Mouse (Mus musculus) left cerebral cortex, postnatal 10 days (tissue): ENCODE data around the gene Lgr4. TPM values are rescaled to one million over a fixed set of nuclear protein-coding genes. Genes with fewer than 3 reads are reported as not detected.

Experiments used
- DNase-seq, 2 experiments: peaks; one replicate each; pipeline ENCODE4 v3.0.0; 2021 to 2022; ENCODE audit warnings: low spot score in 2 of 2, mixed read lengths in 1 of 2; ENCODE audit errors: extremely low spot score in 1 of 2
- intact Hi-C: fragments of 180-260 bp; cut with DNase I; formaldehyde crosslinking; loops from one replicate; pipeline ENCODE4 v1.15.1; 2025
- total RNA-seq, 2 experiments: library from RNA; stranded (reverse); gene quantifications; 2 replicates each; pipeline ENCODE4 v1.2.3; 2021

Lgr4 gene
- total RNA-seq, 2 experiments from 2014 or later: 19.6 to 21.2 TPM

DNA sequence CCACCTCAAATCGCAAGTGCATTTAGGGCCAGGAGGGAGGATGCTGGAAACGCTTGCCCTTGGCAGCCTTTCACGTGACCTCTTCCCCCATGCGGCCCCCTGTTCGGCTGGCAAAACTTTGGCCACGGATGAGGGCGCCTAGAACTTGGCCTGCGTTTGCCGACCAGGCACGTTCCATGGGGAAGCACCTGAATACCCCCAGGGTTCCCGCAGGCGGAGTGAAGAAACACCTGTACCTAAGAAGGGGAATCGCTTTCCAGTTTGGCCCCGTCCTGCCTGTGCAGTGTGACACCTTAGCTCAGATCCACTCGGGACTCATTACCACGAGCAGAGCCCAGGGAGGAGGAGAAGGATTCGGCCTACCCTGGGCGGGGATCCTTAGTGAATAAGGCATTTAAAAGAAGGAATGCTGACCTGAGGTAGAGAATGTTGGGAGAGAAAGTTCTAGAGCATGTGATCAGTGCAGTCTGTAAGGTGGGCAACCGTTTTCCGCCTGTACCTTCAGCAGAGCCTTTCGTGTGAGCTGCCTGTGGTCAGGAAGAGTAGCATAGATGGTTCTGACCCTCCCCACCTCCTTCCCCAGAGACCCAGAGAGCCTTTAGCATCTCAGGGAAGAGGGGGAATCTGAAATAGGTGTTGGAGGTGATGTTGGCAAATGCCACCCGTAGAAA is 1.3 kb downstream of the Lgr4 start:
- intact Hi-C loops: loop anchor here (10.0 kb wide), 1 partner anchor 96 kb away; the partner anchor contains the start of gene Ccdc34
- no peak for DNase-seq

DNA sequence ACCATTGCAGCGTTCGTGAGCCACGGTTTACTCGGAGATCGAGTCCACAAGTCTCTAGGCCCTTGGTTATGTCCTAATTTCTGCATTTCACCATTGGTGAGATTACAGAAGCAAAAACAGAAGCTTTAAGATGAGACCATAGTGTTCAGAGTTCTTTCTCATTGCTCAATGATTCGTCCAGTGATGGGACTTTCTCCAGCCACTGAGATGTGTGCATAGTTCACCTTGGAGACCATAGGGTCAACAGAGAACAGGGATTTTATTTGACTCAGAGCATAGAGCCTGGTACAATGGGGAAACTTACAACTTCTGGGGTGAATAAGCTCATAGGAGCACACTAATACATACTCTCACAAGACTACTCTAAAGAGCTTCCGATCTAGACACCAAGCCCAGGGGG is 3.0 kb downstream of the Lgr4 start:
- no peak for DNase-seq
- intact Hi-C loops: no loop called here

DNA sequence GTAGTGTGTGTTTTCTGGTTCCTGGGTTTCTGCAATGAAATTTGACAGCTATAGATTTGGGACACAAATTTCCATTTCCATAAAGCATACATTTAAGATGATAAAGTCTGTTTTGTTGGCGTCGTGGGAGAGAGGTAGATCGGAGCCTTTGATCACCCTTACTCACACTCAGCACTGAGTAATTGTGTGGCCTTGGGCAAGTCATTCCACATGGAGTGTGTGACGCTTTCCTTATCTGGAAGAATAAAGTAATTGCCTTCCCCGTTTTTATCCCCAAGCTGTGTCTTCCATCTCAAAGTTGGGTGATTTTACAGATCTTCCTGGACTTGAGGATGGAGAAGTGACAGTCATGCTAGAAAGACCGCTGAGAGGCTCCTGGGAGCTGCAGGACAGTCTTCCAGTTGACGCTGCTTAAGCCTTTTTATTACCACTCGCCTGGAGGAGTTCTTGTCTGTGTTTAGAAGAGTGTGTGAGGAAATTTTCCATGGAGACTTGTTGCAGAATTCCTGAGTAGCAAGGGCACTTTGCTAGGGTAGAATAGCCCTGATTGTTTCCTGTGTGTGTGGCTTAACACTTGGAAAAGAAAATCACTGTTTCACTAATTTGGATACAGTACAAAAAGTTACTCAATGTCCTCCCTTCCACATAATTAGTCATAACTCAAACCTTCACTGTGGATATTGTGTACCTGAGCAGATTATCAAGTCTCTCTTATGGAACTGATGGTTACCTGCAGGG is 4.0 kb downstream of the Lgr4 start:
- no peak for DNase-seq
- intact Hi-C loops: no loop called here

DNA sequence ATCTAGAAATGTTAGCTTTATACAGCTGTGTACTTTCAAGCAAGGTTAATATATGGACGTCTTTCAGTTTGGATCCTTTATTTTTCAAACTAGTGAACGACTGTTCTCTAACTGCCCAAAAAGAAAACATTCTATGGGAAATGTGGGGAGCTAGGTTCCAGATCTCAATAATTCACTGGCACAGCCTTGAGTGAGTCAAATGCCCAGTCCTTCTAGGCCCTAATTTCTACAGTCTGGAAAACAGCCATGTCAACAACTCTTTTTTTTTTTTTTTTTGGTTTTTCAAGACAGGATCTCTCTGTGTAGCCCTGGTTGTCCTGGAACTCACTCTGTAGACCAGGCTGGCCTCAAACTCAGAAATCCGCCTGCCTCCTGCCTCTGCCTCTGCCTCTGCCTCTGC is 4.9 kb downstream of the Lgr4 start:
- DNase-seq: no peak
- intact Hi-C loops: no loop called here

DNA sequence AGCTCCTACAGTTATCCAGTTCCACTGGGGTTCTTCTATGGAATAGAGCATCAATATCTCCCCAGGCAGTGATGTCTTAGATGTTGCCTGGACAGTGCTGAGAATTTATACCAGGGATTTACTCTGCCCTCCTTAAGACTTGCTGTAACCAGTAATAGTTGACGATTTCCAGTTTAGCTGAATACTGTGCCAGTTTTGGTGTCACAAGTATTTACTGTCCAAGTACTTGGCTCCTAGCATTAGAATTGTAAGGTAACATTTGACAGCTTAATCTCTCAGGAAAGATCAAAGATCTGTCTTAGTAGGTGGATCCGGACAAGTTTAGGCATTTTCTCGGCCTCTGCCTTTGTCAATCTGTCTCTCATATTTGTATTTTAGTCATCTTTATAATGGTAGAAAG is 5.6 kb downstream of the Lgr4 start:
- intact Hi-C loops: no loop called here
- DNase-seq: no peak

DNA sequence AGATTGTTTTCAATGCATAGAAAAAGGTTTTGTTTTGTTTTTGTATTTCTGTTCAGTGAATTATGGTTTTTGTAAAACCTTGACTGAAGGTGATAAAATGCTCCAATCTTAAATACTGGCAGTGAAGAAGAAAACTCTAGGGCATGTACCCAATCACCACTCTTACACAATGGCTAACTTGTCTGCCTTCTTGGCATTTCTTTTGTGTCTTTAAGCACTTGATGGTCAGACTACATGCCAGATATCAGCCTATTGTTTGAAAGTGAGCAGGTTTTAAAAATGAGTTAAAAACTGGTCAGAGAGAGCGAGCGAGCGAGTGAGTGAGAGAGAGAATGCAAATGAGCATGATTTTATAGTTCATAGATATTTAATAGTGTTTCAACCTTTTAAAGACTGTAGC is 6.5 kb downstream of the Lgr4 start:
- intact Hi-C loops: no loop called here

DNA sequence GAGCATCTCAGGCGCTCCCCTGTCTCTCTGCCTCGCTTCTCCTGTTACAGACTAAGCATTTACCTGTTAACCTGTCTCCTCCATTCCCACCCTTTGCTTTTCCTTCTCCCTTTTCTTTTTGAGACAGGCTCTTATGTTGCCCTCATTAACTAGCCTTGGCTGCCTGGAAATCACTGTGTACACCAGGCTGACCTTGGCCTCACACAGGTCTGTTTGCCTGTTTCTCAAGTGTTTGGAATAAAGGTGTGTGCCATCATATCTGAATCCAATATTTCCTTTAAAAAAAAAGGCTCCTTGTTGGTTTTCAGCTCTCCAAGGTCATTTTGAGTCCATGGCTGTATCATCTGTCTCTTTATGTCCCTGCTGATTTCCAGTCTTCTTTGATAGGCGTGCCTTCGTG is 9.5 kb downstream of the Lgr4 start:
- DNase-seq: no peak
- intact Hi-C loops: no loop called here

More for the DNA sequence above, 6.5 kb downstream of the Lgr4 start:
- no peak for DNase-seq

DNA sequence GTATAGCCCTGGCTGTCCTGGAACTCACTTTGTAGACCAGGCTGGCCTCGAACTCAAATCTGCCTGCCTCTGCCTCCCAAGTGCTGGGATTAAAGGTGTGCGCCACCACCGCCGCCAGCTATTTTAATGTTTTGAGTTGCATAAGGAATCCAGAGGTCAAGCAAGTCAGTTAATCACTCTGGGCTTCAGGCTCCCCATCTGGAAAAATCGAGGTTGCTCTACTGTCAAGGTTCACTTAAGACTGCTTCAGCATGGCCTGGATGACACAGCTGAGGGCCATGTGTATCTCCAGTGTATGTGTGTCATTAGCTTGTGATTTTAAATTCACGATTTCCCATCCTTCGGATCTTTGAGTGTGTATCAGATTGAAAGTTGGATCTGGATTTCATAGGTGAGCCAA is 10.0 kb downstream of the Lgr4 start:
- no peak for DNase-seq
- intact Hi-C loops: no loop called here

DNA sequence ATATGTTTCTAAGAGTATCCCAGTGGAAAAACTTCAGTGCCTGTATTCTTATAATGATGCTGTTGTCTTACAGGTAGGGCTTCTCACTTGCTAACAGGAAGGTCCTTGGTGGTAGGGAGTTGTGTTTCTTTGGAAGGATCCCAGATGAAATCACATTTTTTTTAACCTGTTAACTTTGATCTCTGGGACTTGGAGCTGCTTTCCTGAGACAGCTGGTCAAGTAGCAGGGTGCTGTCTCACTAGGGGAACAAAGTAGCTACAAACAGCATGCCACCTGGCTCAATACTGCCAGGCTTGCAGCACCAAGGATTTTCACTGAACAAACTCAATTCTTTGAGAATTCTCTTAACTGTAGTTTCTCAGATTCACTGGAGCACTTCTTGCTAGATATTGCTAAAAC is 10.4 kb downstream of the Lgr4 start:
- intact Hi-C loops: no loop called here
- no peak for DNase-seq

DNA sequence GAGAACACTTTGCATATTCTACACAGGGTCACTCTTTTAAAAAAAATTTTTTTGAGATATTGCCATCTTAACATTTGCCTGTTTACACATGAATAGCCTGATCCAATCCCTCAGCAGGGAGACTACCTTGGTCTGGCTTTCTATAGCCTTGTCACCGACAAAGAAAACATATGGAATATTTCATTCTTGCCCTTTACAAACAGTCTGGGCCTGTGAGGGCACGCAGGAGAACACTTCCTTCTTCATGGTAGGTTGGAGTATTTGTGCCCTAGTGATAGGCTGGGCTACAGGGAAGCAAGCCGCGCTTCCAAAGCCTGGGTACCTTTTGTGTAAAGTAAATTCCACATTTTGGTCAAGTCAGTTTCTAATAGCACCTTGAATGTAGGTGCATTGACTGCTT is 11.3 kb downstream of the Lgr4 start:
- intact Hi-C loops: no loop called here
- no peak for DNase-seq

DNA sequence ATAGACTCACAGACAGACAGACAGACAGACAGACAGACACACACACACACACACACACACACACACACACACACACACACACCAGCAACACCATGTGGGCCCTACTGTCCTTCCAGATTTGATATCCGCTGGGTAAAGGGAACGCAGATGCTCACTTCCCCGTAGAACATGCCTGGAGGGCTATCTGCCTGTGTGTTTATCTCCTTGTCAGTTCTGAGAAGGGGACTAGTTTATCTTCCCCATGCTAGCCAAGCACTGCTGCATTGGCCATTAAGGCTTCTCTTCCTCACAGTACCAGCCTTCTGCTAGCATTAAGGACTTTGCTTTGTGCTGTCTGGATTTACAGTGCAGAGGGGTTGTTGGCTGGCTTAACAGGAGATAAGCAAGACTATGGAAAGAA is 11.8 kb downstream of the Lgr4 start:
- intact Hi-C loops: no loop called here
- DNase-seq: no peak

DNA sequence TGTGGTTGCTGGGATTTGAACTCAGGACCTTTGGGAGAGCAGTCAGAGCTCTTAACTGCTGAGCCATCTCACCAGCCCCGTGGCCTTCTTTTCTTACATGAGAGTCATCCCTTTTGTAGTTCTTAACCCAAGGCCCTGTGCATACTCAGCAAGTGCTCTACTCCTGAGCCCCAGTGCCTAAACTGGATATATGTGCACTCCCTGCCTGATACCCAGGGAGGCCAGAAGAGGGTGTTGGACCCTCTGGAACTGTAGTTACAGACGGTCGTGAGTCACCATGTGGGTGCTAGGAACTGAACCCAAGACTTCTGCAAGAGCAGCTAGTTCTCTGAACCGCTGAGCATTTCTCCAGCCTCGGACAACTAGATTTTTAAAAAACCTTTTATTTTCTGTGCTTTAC is 12.9 kb downstream of the Lgr4 start:
- intact Hi-C loops: no loop called here

DNA sequence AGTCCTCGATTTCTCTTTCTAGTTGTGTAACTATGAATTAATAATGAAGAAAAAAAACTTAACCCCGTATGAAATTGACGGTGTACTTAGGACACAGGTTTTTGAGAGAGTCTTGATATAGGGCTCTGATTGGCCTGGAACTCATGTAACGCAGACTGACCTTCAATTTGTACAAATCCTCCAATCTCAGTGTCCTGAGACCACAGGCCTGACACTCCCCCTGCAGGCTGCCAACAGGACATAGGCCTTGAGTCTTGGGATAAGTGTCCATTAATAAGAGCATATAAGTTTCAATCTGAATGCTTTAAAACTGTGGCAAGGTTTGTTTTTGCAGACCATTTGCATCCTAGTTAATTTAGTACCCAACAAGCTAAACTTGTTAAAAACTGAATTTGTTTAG is 13.3 kb downstream of the Lgr4 start:
- intact Hi-C loops: no loop called here
- DNase-seq: no peak

More for the DNA sequence above, 12.9 kb downstream of the Lgr4 start:
- no peak for DNase-seq

DNA sequence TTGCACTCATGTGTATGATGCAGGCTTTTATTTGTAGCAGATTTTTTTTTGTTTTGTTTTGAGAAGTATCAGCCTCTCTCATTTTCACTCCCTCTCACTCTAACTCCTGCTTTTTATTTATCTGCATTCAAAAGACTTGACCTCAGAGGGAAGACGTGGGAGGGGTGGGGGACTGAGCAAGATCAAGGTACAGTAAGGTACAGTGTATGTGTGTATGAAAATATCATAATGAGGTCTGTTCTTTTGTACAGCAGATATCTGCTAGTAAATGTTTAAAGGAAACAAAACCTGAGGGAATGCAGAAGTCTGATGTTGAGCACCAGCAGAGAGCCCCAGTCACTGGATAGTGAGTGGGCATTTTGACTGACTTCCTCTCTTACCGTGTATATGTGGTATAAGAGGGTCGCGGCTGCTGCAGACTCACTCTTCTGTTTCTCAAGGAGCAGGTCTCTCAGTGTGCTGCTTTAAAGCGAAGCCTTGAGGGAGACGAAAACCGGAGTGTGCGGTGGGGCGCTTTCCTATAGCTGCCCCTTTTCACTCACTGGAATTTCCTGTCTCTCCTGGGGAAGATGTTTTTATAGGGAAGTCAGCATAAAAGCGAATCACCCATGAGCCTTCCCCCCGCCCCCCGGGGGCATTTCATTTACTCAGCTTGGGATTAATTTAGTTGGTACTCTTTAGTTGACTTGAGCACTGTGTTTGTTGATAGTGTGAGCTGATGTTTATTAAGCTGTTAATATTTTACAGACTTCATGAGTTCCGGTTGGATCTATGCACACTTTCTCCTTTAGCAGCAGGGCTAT is 14.7 kb downstream of the Lgr4 start:
- intact Hi-C loops: no loop called here
- DNase-seq: no peak

DNA sequence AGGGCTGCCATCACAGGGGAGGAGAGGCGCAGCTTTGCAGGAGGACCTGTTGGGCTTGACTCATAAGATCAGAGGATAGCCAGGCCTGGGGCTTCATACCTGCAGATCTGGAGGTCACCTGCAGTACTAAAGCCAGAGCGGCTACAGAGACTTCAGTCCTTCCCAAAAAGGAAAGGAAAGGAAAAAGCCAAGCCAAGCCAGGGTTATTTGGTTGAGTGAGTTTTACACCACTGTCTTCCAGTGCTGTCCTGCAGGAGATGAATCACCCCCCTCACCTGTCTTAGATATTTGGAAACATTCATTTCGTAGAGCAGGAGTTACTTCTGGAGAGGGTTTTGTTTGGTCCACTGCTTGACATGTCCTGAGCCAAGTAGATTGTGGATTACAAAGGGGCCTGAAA is 15.7 kb downstream of the Lgr4 start:
- intact Hi-C loops: no loop called here
- no peak for DNase-seq

DNA sequence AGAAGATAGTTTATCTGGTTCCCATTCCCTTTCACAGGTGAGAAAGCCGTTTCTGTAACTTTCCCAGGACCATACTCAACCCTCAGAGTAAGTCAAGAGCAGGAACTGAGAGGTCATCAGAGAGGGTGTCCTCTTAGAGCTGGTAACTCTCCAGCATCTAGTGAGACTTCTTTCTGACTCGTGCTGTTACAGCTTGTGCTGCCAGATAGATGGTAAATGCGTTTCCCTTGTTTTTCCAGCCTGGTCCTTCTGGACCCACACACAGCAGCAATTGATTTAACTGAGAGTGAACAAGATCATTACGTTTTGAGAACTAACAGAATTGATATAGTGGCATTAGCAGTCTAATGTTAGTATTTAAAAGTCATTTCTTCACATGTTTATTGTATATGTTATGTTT is 16.6 kb downstream of the Lgr4 start:
- DNase-seq: no peak
- intact Hi-C loops: no loop called here

DNA sequence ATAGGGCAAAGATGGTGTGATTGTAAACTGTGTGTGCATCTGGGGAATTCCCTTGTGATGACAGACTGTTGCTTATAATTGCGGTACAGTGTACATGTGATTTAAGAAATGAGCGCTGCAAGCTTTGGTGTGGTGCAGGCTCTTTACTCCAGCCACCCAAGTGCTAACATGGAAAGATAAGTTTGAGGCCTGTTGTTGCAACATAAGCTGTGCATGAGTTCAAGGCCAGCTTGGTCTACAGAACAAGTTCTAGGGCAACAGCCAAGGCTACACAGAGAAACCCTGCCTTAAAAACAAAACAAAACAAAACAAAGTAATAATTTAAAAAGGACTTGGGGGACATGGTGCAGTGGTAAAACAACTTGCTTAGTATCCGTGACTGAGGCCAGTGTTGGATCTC is 17.7 kb downstream of the Lgr4 start:
- intact Hi-C loops: no loop called here
- DNase-seq: no peak

DNA sequence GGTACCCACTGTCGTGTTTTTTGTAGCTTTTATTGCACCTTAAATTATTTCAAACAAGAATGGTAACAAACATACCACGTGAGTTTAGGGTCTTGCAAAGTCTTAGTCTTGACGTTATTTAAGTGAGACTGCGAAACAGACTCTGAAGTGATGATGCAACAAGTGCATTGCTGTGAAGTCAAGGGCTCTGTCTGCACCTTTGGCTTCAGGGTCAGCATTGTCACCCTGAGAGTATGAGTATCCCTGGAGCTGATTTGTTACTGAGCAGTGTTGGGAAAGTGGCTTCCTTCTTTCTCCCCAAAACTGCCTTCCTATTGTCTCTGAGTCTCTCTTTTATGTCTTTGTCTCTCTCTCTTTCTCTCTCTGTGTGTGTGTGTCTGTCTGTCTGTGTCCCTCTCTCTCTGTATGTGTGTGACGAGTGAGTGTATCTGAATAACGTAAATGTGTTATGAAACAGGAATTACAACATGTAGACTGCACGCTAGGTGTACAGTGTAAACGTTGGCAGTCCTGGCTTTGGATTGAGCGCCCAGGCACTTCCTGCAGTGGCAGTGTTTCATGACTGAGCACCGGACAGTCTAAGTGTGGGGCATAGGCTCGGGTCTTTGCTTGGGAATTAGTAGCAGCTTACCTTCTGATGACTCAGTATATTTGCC is 18.4 kb downstream of the Lgr4 start:
- intact Hi-C loops: no loop called here
- DNase-seq: no peak

DNA sequence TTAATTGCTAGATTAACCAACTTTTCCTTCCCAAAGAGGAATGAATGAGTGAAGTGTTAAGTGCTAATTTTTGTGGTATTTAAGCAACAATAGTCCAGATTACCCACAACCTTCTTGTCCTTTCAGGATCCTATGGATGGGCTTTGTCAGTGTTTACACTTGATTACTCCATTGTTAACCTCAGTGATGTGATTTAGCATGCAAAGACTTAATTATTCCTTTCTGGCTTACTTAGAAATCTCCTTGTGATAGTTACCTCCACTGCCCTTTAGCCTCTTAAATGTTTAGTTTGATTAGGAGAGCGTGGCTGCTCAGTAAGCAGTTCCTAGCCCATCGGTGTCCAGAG is 18.9 kb downstream of the Lgr4 start:
- DNase-seq: no peak
- intact Hi-C loops: no loop called here
